Mouse (Mus musculus) CH12.LX (cell line): Measurements from ENCODE around the gene Aim2. TPM values are rescaled to one million over a fixed set of nuclear protein-coding genes. Genes with fewer than 3 reads are reported as not detected.

Experiments used
- DNase-seq: peaks from one replicate; pipeline ENCODE4 v3.0.0-alpha.2; 2013; ENCODE audit errors: extremely low read depth
- H3K27ac ChIP-seq: 2 replicates; pipeline ENCODE4 v1.5.1; 2012; ENCODE audit warnings: low read depth, mild to moderate bottlenecking, control low read depth, moderate library complexity; ENCODE audit not compliant: insufficient read depth
- H3K27me3 ChIP-seq: replicated peaks from 2 replicates; pipeline ENCODE3; 2012; ENCODE audit warnings: inconsistent platforms
- H3K36me3 ChIP-seq, 2 experiments: replicated peaks in 1 of 2; 2 replicates each; pipeline versions ENCODE3 to v1.6.1; 2012; ENCODE audit warnings: inconsistent platforms in 1 of 2, low read length in 1 of 2, mild to moderate bottlenecking in 1 of 2, mixed read lengths in 1 of 2, moderate library complexity in 1 of 2; ENCODE audit not compliant: control insufficient read depth in 1 of 2, insufficient read depth in 1 of 2
- H3K4me1 ChIP-seq, 2 experiments: 2 replicates each; pipeline ENCODE4 v1.6.1; 2012; ENCODE audit warnings: inconsistent platforms in 1 of 2, moderate library complexity in 1 of 2; ENCODE audit not compliant: insufficient read depth in 2 of 2, control insufficient read depth in 1 of 2
- H3K4me2 ChIP-seq: 2 replicates; pipeline ENCODE4 v1.6.1; 2012; ENCODE audit warnings: low read depth, mild to moderate bottlenecking, control low read depth; ENCODE audit not compliant: poor library complexity, insufficient read depth, severe bottlenecking
- H3K4me3 ChIP-seq, 3 experiments: fragments of 150-350 bp in 1 of 3; sonication (generic) in 1 of 3; replicated peaks in 1 of 3; 2 replicates each; pipeline versions ENCODE3 to v1.5.1; 2011 to 2012; ENCODE audit warnings: low read depth in 2 of 3, low read length in 2 of 3, mild to moderate bottlenecking in 2 of 3, moderate library complexity in 2 of 3, control low read depth in 1 of 3, improper control_type of control experiment in 1 of 3, inconsistent platforms in 1 of 3, mixed read lengths in 1 of 3; ENCODE audit not compliant: poor library complexity in 1 of 3
- H3K79me2 ChIP-seq: replicated peaks from 2 replicates; pipeline ENCODE4 v1.6.1; 2012; ENCODE audit warnings: mild to moderate bottlenecking, moderate library complexity; ENCODE audit not compliant: control insufficient read depth, poor library complexity, insufficient read depth, severe bottlenecking; ENCODE audit errors: extremely low read depth
- H3K9ac ChIP-seq: 2 replicates; pipeline ENCODE4 v1.6.1; 2012; ENCODE audit warnings: low read depth, mild to moderate bottlenecking, control low read depth, moderate library complexity; ENCODE audit not compliant: insufficient read depth
- H3K9me3 ChIP-seq: replicated peaks from 2 replicates; pipeline ENCODE3; 2012; ENCODE audit warnings: low read length, inconsistent platforms, mixed read lengths
- BHLHE40 ChIP-seq: IDR thresholded peaks from 2 replicates; pipeline ENCODE4 v1.6.1; 2011; ENCODE audit warnings: mild to moderate bottlenecking, low read depth, low read length, improper control_type of control experiment
- CHD1 ChIP-seq: IDR thresholded peaks from 2 replicates; pipeline ENCODE4 v1.6.1; 2012; ENCODE audit warnings: low read depth, low read length, improper control_type of control experiment, inconsistent platforms
- CTCF ChIP-seq, 2 experiments: IDR thresholded peaks in 1 of 2; conservative IDR thresholded peaks in 1 of 2; 2 replicates each; pipeline ENCODE4 v1.5.1; 2011 to 2012; ENCODE audit warnings: low read depth in 2 of 2, low read length in 2 of 2, improper control_type of control experiment in 1 of 2, inconsistent platforms in 1 of 2, mild to moderate bottlenecking in 1 of 2, moderate library complexity in 1 of 2
- ETS1 ChIP-seq: conservative IDR thresholded peaks from 2 replicates; pipeline ENCODE4 v1.6.1; 2012; ENCODE audit warnings: low read depth, mild to moderate bottlenecking, inconsistent platforms, low read length, improper control_type of control experiment, moderate library complexity
- JUN ChIP-seq: IDR thresholded peaks from 2 replicates; pipeline ENCODE4 v1.6.1; 2011; ENCODE audit warnings: low read depth, mild to moderate bottlenecking, low read length, improper control_type of control experiment, moderate library complexity; ENCODE audit not compliant: insufficient read depth
- JUND ChIP-seq: conservative IDR thresholded peaks from 2 replicates; pipeline ENCODE4 v1.6.1; 2011; ENCODE audit warnings: low read depth, low read length, improper control_type of control experiment
- MAX ChIP-seq: IDR thresholded peaks from 2 replicates; pipeline ENCODE4 v1.6.1; 2011; ENCODE audit warnings: low read length, improper control_type of control experiment
- MAZ ChIP-seq: IDR thresholded peaks from 2 replicates; pipeline ENCODE4 v1.6.1; 2012; ENCODE audit warnings: low read depth, mild to moderate bottlenecking, inconsistent platforms, low read length, improper control_type of control experiment, moderate library complexity
- MXI1 ChIP-seq: IDR thresholded peaks from 2 replicates; pipeline ENCODE4 v1.6.1; 2011; ENCODE audit warnings: mild to moderate bottlenecking, low read depth, low read length, improper control_type of control experiment
- NELFE ChIP-seq: IDR thresholded peaks from 2 replicates; pipeline ENCODE4 v1.6.1; 2011; ENCODE audit warnings: low read depth, low read length, improper control_type of control experiment
- RAD21 ChIP-seq: IDR thresholded peaks from 2 replicates; pipeline ENCODE4 v1.6.1; 2011; ENCODE audit warnings: low read depth, mild to moderate bottlenecking, low read length, improper control_type of control experiment, moderate library complexity
- RCOR1 ChIP-seq: conservative IDR thresholded peaks from 2 replicates; pipeline ENCODE4 v1.6.1; 2012; ENCODE audit warnings: low read depth, mild to moderate bottlenecking, inconsistent platforms, low read length, improper control_type of control experiment
- SIN3A ChIP-seq: IDR thresholded peaks from 2 replicates; pipeline ENCODE4 v1.6.1; 2012; ENCODE audit warnings: low read length, improper control_type of control experiment, inconsistent platforms
- TBP ChIP-seq: conservative IDR thresholded peaks from 2 replicates; pipeline ENCODE4 v1.6.1; 2011; ENCODE audit warnings: low read depth, low read length, improper control_type of control experiment
- USF1 ChIP-seq: IDR thresholded peaks from 2 replicates; pipeline ENCODE4 v1.6.1; 2014; ENCODE audit warnings: low read depth, mild to moderate bottlenecking, inconsistent platforms, low read length, improper control_type of control experiment
- USF2 ChIP-seq: conservative IDR thresholded peaks from 2 replicates; pipeline ENCODE4 v1.6.1; 2011; ENCODE audit warnings: low read depth, low read length, improper control_type of control experiment
- ZC3H11A ChIP-seq: IDR thresholded peaks from 2 replicates; pipeline ENCODE4 v1.6.1; 2012; ENCODE audit warnings: low read depth, mild to moderate bottlenecking, inconsistent platforms, low read length, improper control_type of control experiment
- ZMIZ1 ChIP-seq: IDR thresholded peaks from 2 replicates; pipeline ENCODE4 v1.6.1; 2012; ENCODE audit warnings: low read depth, mild to moderate bottlenecking, inconsistent platforms, low read length, improper control_type of control experiment
- ZNF384 ChIP-seq: IDR thresholded peaks from 2 replicates; pipeline ENCODE4 v1.6.1; 2012; ENCODE audit warnings: low read depth, low read length, improper control_type of control experiment, inconsistent platforms
- dilution Hi-C: fragments of 300-500 bp; cut with MboI; formaldehyde crosslinking; loops from 2 replicates; pipeline ENCODE4 v1.14.3; 2020; ENCODE audit warnings: low sequenced_read_pairs; ENCODE audit not compliant: extremely low pct_unique_long_range_greater_than_20kb, extremely low pct_ligation_motif_present
- in situ Hi-C: fragments of 300-500 bp; cut with MboI; formaldehyde crosslinking; loops from 3 replicates; pipeline ENCODE4 v1.14.3; 2019; ENCODE audit warnings: low sequenced_read_pairs, low pct_ligation_motif_present, low pct_unique_long_range_greater_than_20kb, mixed read lengths
- polyA plus RNA-seq: library from polyadenylated mRNA; unstranded; fragments of >175 nt; gene quantifications from 2 replicates; pipeline ENCODE4 v1.2.1, GENCODE M21; 2012; ENCODE audit warnings: low read depth; ENCODE audit not compliant: insufficient read length
- total RNA-seq, 2 experiments: library from RNA; depleted of rRNA; stranded (reverse); fragments of 300-350 nt in 1 of 2; fragments of >200 nt in 1 of 2; gene quantifications; 2 replicates each; pipeline ENCODE4 v1.2.3; 2012 to 2014

The Aim2 gene
- total and polyA plus RNA-seq, 3 experiments: 59.7 to 117 (median 87.0) TPM

DNA sequence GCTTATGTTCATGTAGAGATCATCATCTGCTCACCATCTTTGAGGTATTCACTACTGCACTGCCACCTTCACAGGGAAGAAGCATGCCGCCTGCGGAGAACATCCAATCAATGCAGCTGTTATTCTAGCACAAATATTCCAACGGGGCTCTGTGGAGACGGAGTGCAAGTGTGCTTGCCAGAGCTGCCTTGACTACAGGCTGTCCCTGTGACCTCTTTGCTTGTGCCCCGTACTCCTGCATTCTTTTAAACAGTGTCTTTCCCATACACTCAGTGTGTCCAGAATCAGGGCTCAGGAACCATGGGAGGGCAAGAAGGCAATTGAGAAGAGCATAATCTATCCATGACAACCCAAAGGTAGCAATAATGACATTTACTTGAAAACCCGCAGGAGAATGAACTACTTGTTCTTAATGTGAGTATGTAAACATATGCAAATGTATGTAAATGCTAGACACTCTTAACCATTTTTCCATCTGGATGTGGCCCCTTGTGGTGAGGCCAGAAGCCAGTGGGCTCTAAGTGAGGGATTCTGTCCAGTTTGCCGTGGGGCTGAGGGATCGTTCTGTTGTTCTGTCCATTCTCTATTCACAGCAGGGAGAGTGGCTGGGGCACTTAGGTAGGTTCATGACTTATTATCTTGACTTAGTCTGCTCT lies 29.0 kb upstream of the Aim2 start:
- Histone ChIP-seq H3K27me3 (no peaks in the 10 kb centered on the region), H3K27ac (no peak overlapping the region), H3K9me3 (no peaks in the 10 kb centered on the region), H3K4me2 (no peak overlapping the region), H3K36me3 (no peaks in the 10 kb centered on the region), H3K4me1 (0 out of 4 replicates have a peak, but pooled peaks cover 0 to 3% of the 10 kb centered on the region in 2 experiments), H3K4me3 (no peak overlapping the region), H3K79me2 (no peaks in the 10 kb centered on the region), H3K9ac (no peak overlapping the region)
- in situ Hi-C loops: no loop called here
- dilution Hi-C loops: no loop called here
- DNase-seq: no peak
- TF ChIP-seq JUN (no peak), NELFE (no peak), MAZ (no peak), JUND (no peak), TBP (no peak), ZC3H11A (no peak), ETS1 (no peak), USF2 (no peak), CTCF (conservative IDR thresholded peaks at IDR 0.05 in 1 of 2, IDR thresholded peaks at IDR 0.05 in 1 of 2; ENCODE audit: low read depth in 2 of 2, low read length in 2 of 2) (no peak), MXI1 (no peak), SIN3A (no peak), RCOR1 (no peak), CHD1 (no peak)

DNA sequence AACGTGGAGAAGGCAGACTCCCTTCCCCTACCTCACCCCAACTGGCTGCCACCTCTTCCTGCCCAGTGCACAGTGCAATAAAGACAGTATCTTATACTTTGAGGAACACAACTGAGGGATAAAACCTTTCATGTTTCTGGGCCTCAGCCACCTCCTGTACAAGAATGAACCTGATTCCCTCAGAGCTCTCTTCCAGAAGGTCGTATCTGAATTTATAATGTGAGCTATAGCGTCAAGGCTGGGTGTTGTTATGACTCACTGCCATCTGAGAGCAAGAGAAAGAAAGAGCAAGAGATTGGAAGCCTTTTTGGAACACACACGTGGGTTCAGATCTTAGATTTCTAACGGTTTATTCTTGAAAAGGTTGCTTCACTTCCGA lies 28.4 kb upstream of the Aim2 start:
- no peaks in the 10 kb centered on the region for H3K27me3 ChIP-seq
- no peaks in the 10 kb centered on the region for H3K36me3 ChIP-seq
- no peaks in the 10 kb centered on the region for H3K9me3 ChIP-seq
- in situ Hi-C loops: no loop called here
- no peak for TF ChIP-seq TBP
- TF ChIP-seq ZMIZ1: no peak
- no peak for TF ChIP-seq SIN3A
- TF ChIP-seq RAD21: no peak
- TF ChIP-seq ZNF384: no peak
- TF ChIP-seq USF1: no peak
- TF ChIP-seq MAX: no peak
- TF ChIP-seq BHLHE40: no peak
- TF ChIP-seq, all 38 proteins: peak for 0
- Histone ChIP-seq H3K27ac (no peak overlapping the region), H3K4me3 (no peak overlapping the region), H3K4me2 (no peak overlapping the region), H3K4me1 (0 out of 4 replicates have a peak, but pooled peaks cover 0 to 3% of the 10 kb centered on the region in 2 experiments), H3K79me2 (no peaks in the 10 kb centered on the region), H3K9ac (no peak overlapping the region)
- no peak for DNase-seq
- dilution Hi-C loops: no loop called here
